11 mouse cellular contexts compared by ENCODE assay signal in the genomic region with DNA sequence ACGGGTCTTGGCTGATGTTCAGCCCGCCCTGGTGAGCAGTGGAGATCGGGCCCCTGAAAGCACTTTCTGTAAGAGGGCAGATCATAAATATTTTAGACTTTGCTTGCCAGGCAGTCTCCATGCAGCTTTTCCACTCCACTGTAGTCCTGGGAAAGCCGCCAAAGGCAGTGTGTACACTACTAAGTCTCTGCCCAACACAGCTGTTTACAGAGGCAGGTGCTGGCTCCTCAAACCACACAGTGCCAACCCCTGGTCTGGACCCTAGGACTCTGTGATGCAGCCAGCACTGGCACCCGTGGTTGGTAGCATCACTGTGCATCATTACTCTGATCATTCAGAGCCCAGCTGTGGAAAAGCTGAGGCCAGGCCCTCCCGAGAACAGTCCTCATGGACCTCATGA.
DNase-seq lines count a peak whose midpoint lies in the region; ATAC-seq and TF ChIP-seq lines count a peak whose summit lies in the region.
"Had no signal": no experiment of that assay in that cellular context is flagged by ENCODE, and none has a peak within 500 bp of the region (broad histone marks: within the 10 kb centered on the region; RNA-seq: fewer than 3 reads in every experiment).

No protein-coding gene starts in this region.

- no peaks in the 10 kb centered on the region for H3K9me3 ChIP-seq in embryonic facial prominence, embryonic 12.5 days
- H3K9me3 ChIP-seq in embryonic facial prominence, embryonic 10.5 days, result no peaks in the 10 kb centered on the region
- H3K9me3 ChIP-seq in forebrain, embryonic 14.5 days (replicated peaks; ENCODE audit: control insufficient read depth, low read length), result no peaks in the 10 kb centered on the region
- no peaks in the 10 kb centered on the region for H3K9me3 ChIP-seq in lung, postnatal 0 days (ENCODE audit: low read length)

- ATAC-seq in embryonic facial prominence, embryonic 12.5 days (ENCODE audit: insufficient number of reproducible peaks, insufficient read depth, low FRiP score, low TSS enrichment), result 0 out of 2 replicates have a peak, but pooled peaks have one; percentile 10
- ATAC-seq in forebrain, embryonic 14.5 days, result no peak
- ATAC-seq in lung, postnatal 0 days, result peak; percentile 26; the same call in 1 of the 2 replicates

- H3K4me1 ChIP-seq in embryonic facial prominence, embryonic 12.5 days, result no peaks in the 10 kb centered on the region
- no peaks in the 10 kb centered on the region for H3K4me1 ChIP-seq in embryonic facial prominence, embryonic 10.5 days
- no peaks in the 10 kb centered on the region for H3K4me1 ChIP-seq in forebrain, embryonic 14.5 days (ENCODE audit: control insufficient read depth, insufficient read depth, low read length)
- H3K4me1 ChIP-seq in lung, postnatal 0 days (ENCODE audit: insufficient read depth, low read depth, low read length), result no peaks in the 10 kb centered on the region

- no peaks in the 10 kb centered on the region for H3K27me3 ChIP-seq in embryonic facial prominence, embryonic 12.5 days
- H3K27me3 ChIP-seq in embryonic facial prominence, embryonic 10.5 days (replicated peaks; ENCODE audit: low read depth, poor library complexity, severe bottlenecking), result no peaks in the 10 kb centered on the region
- H3K27me3 ChIP-seq in forebrain, embryonic 14.5 days (replicated peaks; ENCODE audit: control insufficient read depth, insufficient read depth, low read length), result no peaks in the 10 kb centered on the region
- H3K27me3 ChIP-seq in lung, postnatal 0 days (replicated peaks; ENCODE audit: insufficient read depth, low read length), result no peaks in the 10 kb centered on the region

- H3K9ac ChIP-seq in embryonic facial prominence, embryonic 12.5 days, result no peak overlapping the region
- no peak overlapping the region for H3K9ac ChIP-seq in forebrain, embryonic 14.5 days (ENCODE audit: low read length)
- H3K9ac ChIP-seq in lung, postnatal 0 days (replicated peaks; ENCODE audit: low read depth), result no peak overlapping the region

- H3K4me3 ChIP-seq in embryonic facial prominence, embryonic 12.5 days, result no peak overlapping the region
- no peak overlapping the region for H3K4me3 ChIP-seq in embryonic facial prominence, embryonic 10.5 days
- no peak overlapping the region for H3K4me3 ChIP-seq in forebrain, embryonic 14.5 days (ENCODE audit: low read depth, low read length)
- H3K4me3 ChIP-seq in lung, postnatal 0 days (ENCODE audit: low read depth, low read length), result no peak overlapping the region
- H3K4me3 ChIP-seq: left cerebral cortex, adult 2 months had no signal

- TF ChIP-seq EP300 in lung, postnatal 0 days (IDR thresholded peaks at IDR 0.05), result no peak

- 86% methylated on average over 6 of the region's 6 CpGs for WGBS in embryonic facial prominence, embryonic 12.5 days
- WGBS in embryonic facial prominence, embryonic 10.5 days, result 82% methylated on average over 6 of the region's 6 CpGs
- WGBS in forebrain, embryonic 14.5 days, result 55% methylated on average over 6 of the region's 6 CpGs
- 52% methylated on average over 6 of the region's 6 CpGs for WGBS in lung, postnatal 0 days

- H3K27ac ChIP-seq in embryonic facial prominence, embryonic 12.5 days, result no peak overlapping the region
- H3K27ac ChIP-seq in embryonic facial prominence, embryonic 10.5 days (replicated peaks), result no peak overlapping the region
- H3K27ac ChIP-seq in forebrain, embryonic 14.5 days (ENCODE audit: low read depth, low read length), result no peak overlapping the region
- H3K27ac ChIP-seq in lung, postnatal 0 days (ENCODE audit: low read length), result no peak overlapping the region
- H3K27ac ChIP-seq: left cerebral cortex, adult 2 months had no signal

- H3K4me2 ChIP-seq in embryonic facial prominence, embryonic 12.5 days (replicated peaks), result no peak overlapping the region
- H3K4me2 ChIP-seq in forebrain, embryonic 14.5 days (ENCODE audit: low read length), result no peak overlapping the region
- no peak overlapping the region for H3K4me2 ChIP-seq in lung, postnatal 0 days (replicated peaks; ENCODE audit: low read depth, low read length)

- TF ChIP-seq CTCF in lung, postnatal 0 days (IDR thresholded peaks at IDR 0.05), result no peak

- DNase-seq in embryonic facial prominence, embryonic 10.5 days (ENCODE audit: low spot score), result no peak
- DNase-seq in kidney, postnatal 10 days, result peak; percentile 7
- DNase-seq in kidney, adult 11 months, result no peak
- peak; percentile 40 for DNase-seq in forebrain, embryonic 14.5 days (ENCODE audit: low spot score)
- DNase-seq in lung, postnatal 0 days (ENCODE audit: low spot score), result peak; percentile 9
- no peak for DNase-seq in urinary bladder, postnatal 25 days (ENCODE audit: low spot score)
- no peak for DNase-seq in spleen, postnatal 4 days (ENCODE audit: low spot score in 2 of 2)
- DNase-seq: adrenal gland, postnatal 36 days; kidney, adult 18-20 months had no signal

- no peaks in the 10 kb centered on the region for H3K36me3 ChIP-seq in embryonic facial prominence, embryonic 12.5 days
- H3K36me3 ChIP-seq in embryonic facial prominence, embryonic 10.5 days (replicated peaks), result no peaks in the 10 kb centered on the region
- H3K36me3 ChIP-seq in forebrain, embryonic 14.5 days (ENCODE audit: control insufficient read depth, insufficient read depth, low read length), result no peaks in the 10 kb centered on the region
- H3K36me3 ChIP-seq in lung, postnatal 0 days (ENCODE audit: insufficient read depth, low read length), result no peaks in the 10 kb centered on the region

Comparison
In these comparisons a context has a peak if more than half of its experiments do, and no peak if none do; other contexts are left out.
1. DNase-seq: peak in kidney, postnatal 10 days (single experiment), forebrain, embryonic 14.5 days (single experiment) and lung, postnatal 0 days (single experiment); none in embryonic facial prominence, embryonic 10.5 days (single experiment), kidney, adult 11 months (single experiment), urinary bladder, postnatal 25 days (single experiment) and spleen, postnatal 4 days (0 of 2).